Mouse (Mus musculus): Measurements from ENCODE around the gene Rnpepl1.

GRCm38 (mm10) chr1:92943219-92943989 is 32.8 kb downstream of the Rnpepl1 start:
- no peak for TF ChIP-seq CTCF (IDR thresholded peaks at IDR 0.05; ENCODE audit: insufficient read depth, low read length)
- no peak for TF ChIP-seq POLR2A (IDR thresholded peaks at IDR 0.05; ENCODE audit: borderline replicate concordance, extremely low read depth, low read depth, low read length)
